Mouse (Mus musculus) heart, embryonic 14.5 days (tissue): ENCODE measurements around the gene Lefty2. TPM values are rescaled to one million over a fixed set of nuclear protein-coding genes. Genes with fewer than 3 reads are reported as not detected.

Source experiments
- ATAC-seq: fragments of 200-750 bp; cut with Nextera tagmentation; 2 replicates; pipeline ENCODE4 v1.8.0; 2017; ENCODE audit warnings: low read depth, moderate TSS enrichment; ENCODE audit not compliant: insufficient number of reproducible peaks, insufficient read depth, low FRiP score
- H3K27ac ChIP-seq, 2 experiments: fragments of 200-500 bp in 1 of 2; fragments of 300-500 bp in 1 of 2; sonication (generic) in 1 of 2; replicated peaks in 1 of 2; 2 replicates each; pipeline ENCODE4 v1.5.1; 2012 to 2014; ENCODE audit warnings: low read depth in 2 of 2, low read length in 2 of 2, control low read depth in 1 of 2, mild to moderate bottlenecking in 1 of 2, mixed read lengths in 1 of 2; ENCODE audit not compliant: control insufficient read depth in 1 of 2, insufficient read depth in 1 of 2
- H3K27me3 ChIP-seq: fragments of 300-500 bp; sonication (generic); 2 replicates; pipeline ENCODE4 v1.6.1; 2014; ENCODE audit warnings: mild to moderate bottlenecking, low read length, control low read depth; ENCODE audit not compliant: control insufficient read depth, insufficient read depth
- H3K36me3 ChIP-seq: fragments of 300-500 bp; sonication (generic); 2 replicates; pipeline ENCODE4 v1.6.1; 2014; ENCODE audit warnings: mild to moderate bottlenecking, control low read depth, low read length, mixed read lengths; ENCODE audit not compliant: control insufficient read depth, insufficient read depth
- H3K4me1 ChIP-seq, 2 experiments: fragments of 200-500 bp in 1 of 2; fragments of 300-500 bp in 1 of 2; sonication (generic) in 1 of 2; 2 replicates each; pipeline ENCODE4 v1.6.1; 2012 to 2014; ENCODE audit warnings: low read length in 2 of 2, control low read depth in 1 of 2, mixed read lengths in 1 of 2; ENCODE audit not compliant: control insufficient read depth in 2 of 2, insufficient read depth in 2 of 2
- H3K4me2 ChIP-seq: fragments of 300-500 bp; sonication (generic); 2 replicates; pipeline ENCODE4 v1.6.1; 2014; ENCODE audit warnings: mild to moderate bottlenecking, low read length
- H3K4me3 ChIP-seq, 2 experiments: fragments of 200-500 bp in 1 of 2; fragments of 300-500 bp in 1 of 2; sonication (generic) in 1 of 2; 2 replicates each; pipeline ENCODE4 v1.5.1; 2012 to 2014; ENCODE audit warnings: low read length in 2 of 2, mild to moderate bottlenecking in 2 of 2, control low read depth in 1 of 2, low read depth in 1 of 2, moderate library complexity in 1 of 2; ENCODE audit not compliant: control insufficient read depth in 1 of 2, insufficient read depth in 1 of 2
- H3K9ac ChIP-seq: fragments of 300-500 bp; sonication (generic); 2 replicates; pipeline ENCODE4 v1.6.1; 2014; ENCODE audit warnings: mild to moderate bottlenecking, low read length
- H3K9me3 ChIP-seq: fragments of 300-500 bp; sonication (generic); 2 replicates; pipeline ENCODE4 v1.6.1; 2016; ENCODE audit warnings: low read length, control low read depth; ENCODE audit not compliant: control insufficient read depth
- WGBS: fragments of 180-500 bp; shearing (Covaris S2); extraction: QIAGEN DNeasy Blood & Tissue Kit; methylation state at CpG from one replicate; pipeline ENCODE4 v1.1.7; 2014; 5-methylcytosine and 5-hydroxymethylcytosine counted together
- polyA plus RNA-seq: library from polyadenylated mRNA; unstranded; fragments of >200 nt; fragmentation: Nextera tagmentation; extraction: Ambion mirVana; gene quantifications from 2 replicates; pipeline ENCODE4 v1.2.1, GENCODE M21; 2014

Lefty2 gene
- polyA plus RNA-seq, 1 experiment from 2014 or later = not detected

GRCm38 (mm10) chr1:180901107-180901506 lies 8.2 kb downstream of the Lefty2 start:
- Histone ChIP-seq H3K36me3 (peaks cover 2% of the 10 kb centered on the region), H3K27ac (no peak overlapping the region), H3K4me3 (no peak overlapping the region), H3K4me2 (no peak overlapping the region), H3K9me3 (no peaks in the 10 kb centered on the region), H3K27me3 (no peaks in the 10 kb centered on the region), H3K4me1 (peaks cover 8 to 15% of the 10 kb centered on the region in 2 experiments), H3K9ac (no peak overlapping the region)
- ATAC-seq = no peak
- WGBS = 2% methylated on average over 4 of the region's 4 CpGs

GRCm38 (mm10) chr1:180902915-180903314 lies 10.0 kb downstream of the Lefty2 start:
- Histone ChIP-seq H3K36me3 (peaks cover 20% of the 10 kb centered on the region), H3K9ac (no peak overlapping the region), H3K4me3 (no peak overlapping the region), H3K27ac (no peak overlapping the region), H3K4me1 (peaks cover 8 to 15% of the 10 kb centered on the region in 2 experiments), H3K27me3 (no peaks in the 10 kb centered on the region), H3K9me3 (no peaks in the 10 kb centered on the region), H3K4me2 (no peak overlapping the region)
- no peak for ATAC-seq
- 22% methylated on average over 5 of the region's 5 CpGs for WGBS

- Histone ChIP-seq H3K27ac (peak overlapping the region; percentile 57 to 69; a peak in 3 of 4 replicates), H3K4me3 (peak overlapping the region; percentile 8 to 77; a peak in 3 of 4 replicates), H3K4me2 (peak overlapping the region; percentile 92), H3K4me1 (peaks cover 8 to 15% of the 10 kb centered on the region in 2 experiments), H3K27me3 (no peaks in the 10 kb centered on the region), H3K9ac (peak overlapping the region; percentile 86), H3K36me3 (peaks cover 28% of the 10 kb centered on the region), H3K9me3 (no peaks in the 10 kb centered on the region)
- 43% methylated on average over 10 of the region's 10 CpGs for WGBS
- ATAC-seq = no peak
Measured at GRCm38 (mm10) chr1:180903666-180904038, 10.7 kb downstream of the Lefty2 start.

- H3K4me2 ChIP-seq = peak within 1 kb of the TSS; percentile 92
- under 1% methylated on average over 52 of the region's 52 CpGs for WGBS
- no peaks in the 10 kb centered on the region for H3K27me3 ChIP-seq
- no peaks in the 10 kb centered on the region for H3K9me3 ChIP-seq
- peak; percentile 98 for ATAC-seq
- H3K27ac ChIP-seq = peak within 1 kb of the TSS; percentile 58 to 69
- H3K36me3 ChIP-seq = peaks cover 28% of the 10 kb centered on the region
- peak within 1 kb of the TSS; percentile 77 to 95 for H3K4me3 ChIP-seq
- peaks cover 8 to 15% of the 10 kb centered on the region in 2 experiments for H3K4me1 ChIP-seq
- H3K9ac ChIP-seq = peak within 1 kb of the TSS; percentile 86
Measured at GRCm38 (mm10) chr1:180904039-180904814, 11.3 kb downstream of the Lefty2 start, which contains the start of gene Pycr2. TSS of gene Pycr2 (plus strand) at chr1:180904293.

GRCm38 (mm10) chr1:180904815-180905080 lies 11.8 kb downstream of the Lefty2 start:
- peak overlapping the region; percentile 77 to 95 for H3K4me3 ChIP-seq
- peak overlapping the region; percentile 92 for H3K4me2 ChIP-seq
- ATAC-seq = no peak
- H3K9me3 ChIP-seq = no peaks in the 10 kb centered on the region
- peaks cover 8 to 15% of the 10 kb centered on the region in 2 experiments for H3K4me1 ChIP-seq
- whole genome bisulfite sequencing = 5% methylated on average over 5 of the region's 5 CpGs
- H3K9ac ChIP-seq = peak overlapping the region; percentile 86
- H3K27me3 ChIP-seq = no peaks in the 10 kb centered on the region
- H3K36me3 ChIP-seq = peaks cover 28% of the 10 kb centered on the region
- peak overlapping the region; percentile 58 to 69; a peak in 2 of 4 replicates for H3K27ac ChIP-seq

- WGBS = 70% methylated on average over 6 of the region's 6 CpGs
- no peaks in the 10 kb centered on the region for H3K9me3 ChIP-seq
- H3K9ac ChIP-seq = peak overlapping the region; percentile 86; the same call in 1 of the 2 replicates
- H3K4me1 ChIP-seq = peaks cover 8 to 15% of the 10 kb centered on the region in 2 experiments
- peaks cover 28% of the 10 kb centered on the region for H3K36me3 ChIP-seq
- H3K4me3 ChIP-seq = peak overlapping the region in 1 of 2 experiments; percentile 77; a peak in 1 of 4 replicates
- ATAC-seq = no peak
- H3K27ac ChIP-seq = no peak overlapping the region
- peak overlapping the region; percentile 92 for H3K4me2 ChIP-seq
- no peaks in the 10 kb centered on the region for H3K27me3 ChIP-seq
Measured at GRCm38 (mm10) chr1:180905307-180905706, 12.4 kb downstream of the Lefty2 start.

- H3K4me2 ChIP-seq = no peak overlapping the region
- ATAC-seq = no peak
- no peak overlapping the region for H3K9ac ChIP-seq
- H3K27ac ChIP-seq = no peak overlapping the region
- no peaks in the 10 kb centered on the region for H3K27me3 ChIP-seq
- peaks cover 28% of the 10 kb centered on the region for H3K36me3 ChIP-seq
- H3K4me3 ChIP-seq = no peak overlapping the region
- WGBS = 90% methylated on average over 17 of the region's 17 CpGs
- H3K9me3 ChIP-seq = no peaks in the 10 kb centered on the region
- H3K4me1 ChIP-seq = peaks cover 8 to 15% of the 10 kb centered on the region in 2 experiments
Measured at GRCm38 (mm10) chr1:180905876-180906275, 13.0 kb downstream of the Lefty2 start.
